Mouse (Mus musculus) limb, embryonic 14.5 days (tissue): ENCODE results near the gene Mrps5. TPM values are rescaled to one million over a fixed set of nuclear protein-coding genes. Genes with fewer than 3 reads are reported as not detected.

ENCODE experiments used
- ATAC-seq: fragments of 200-750 bp; cut with Nextera tagmentation; 2 replicates; pipeline ENCODE4 v1.8.0; 2017; ENCODE audit warnings: low read depth, moderate number of reproducible peaks, moderate TSS enrichment; ENCODE audit not compliant: low FRiP score
- DNase-seq: peaks from one replicate; pipeline ENCODE4 v3.0.0-alpha.2; 2015; ENCODE audit warnings: low spot score
- H3K27ac ChIP-seq: fragments of 300-500 bp; sonication (generic); replicated peaks from 2 replicates; pipeline ENCODE4 v1.5.1; 2014; ENCODE audit warnings: low read depth, mild to moderate bottlenecking, low read length, moderate library complexity, mixed read lengths
- H3K27me3 ChIP-seq: fragments of 300-500 bp; sonication (generic); 2 replicates; pipeline ENCODE4 v1.6.1; 2014; ENCODE audit warnings: low read length, mixed read lengths; ENCODE audit not compliant: control insufficient read depth, insufficient read depth
- H3K36me3 ChIP-seq: fragments of 300-500 bp; sonication (generic); 2 replicates; pipeline ENCODE4 v1.6.1; 2014; ENCODE audit warnings: mild to moderate bottlenecking, low read length, moderate library complexity, mixed read lengths; ENCODE audit not compliant: control insufficient read depth, insufficient read depth
- H3K4me1 ChIP-seq: fragments of 300-500 bp; sonication (generic); 2 replicates; pipeline ENCODE4 v1.6.1; 2014; ENCODE audit warnings: antibody characterized with exemption, low read length, mixed read lengths; ENCODE audit not compliant: control insufficient read depth, insufficient read depth
- H3K4me2 ChIP-seq: fragments of 300-500 bp; sonication (generic); replicated peaks from 2 replicates; pipeline ENCODE4 v1.6.1; 2014; ENCODE audit warnings: low read depth, mild to moderate bottlenecking, low read length, moderate library complexity; ENCODE audit not compliant: severe bottlenecking
- H3K4me3 ChIP-seq: fragments of 300-500 bp; sonication (generic); replicated peaks from 2 replicates; pipeline ENCODE4 v1.5.1; 2014; ENCODE audit warnings: low read length
- H3K9ac ChIP-seq: fragments of 300-500 bp; sonication (generic); 2 replicates; pipeline ENCODE4 v1.6.1; 2014; ENCODE audit warnings: mild to moderate bottlenecking, low read depth, low read length, moderate library complexity; ENCODE audit not compliant: severe bottlenecking
- H3K9me3 ChIP-seq: fragments of 300-500 bp; sonication (generic); 2 replicates; pipeline ENCODE4 v1.6.1; 2016; ENCODE audit warnings: low read length; ENCODE audit not compliant: control insufficient read depth
- POLR2A ChIP-seq: fragments of 200-500 bp; IDR thresholded peaks from 2 replicates; pipeline ENCODE4 v1.8.0; 2012; ENCODE audit warnings: inconsistent platforms, mild to moderate bottlenecking, moderate library complexity, borderline replicate concordance; ENCODE audit not compliant: insufficient read depth, insufficient read length; ENCODE audit errors: extremely low read depth
- WGBS: fragments of 180-500 bp; shearing (Covaris S2); extraction: QIAGEN DNeasy Blood & Tissue Kit; methylation state at CpG from one replicate; pipeline ENCODE4 v1.1.7; 2014; 5-methylcytosine and 5-hydroxymethylcytosine counted together
- polyA plus RNA-seq, 2 experiments: library from polyadenylated mRNA; depleted of rRNA in 1 of 2; stranded (reverse) in 1 of 2; unstranded in 1 of 2; fragments of >200 nt; fragmentation: Nextera tagmentation in 1 of 2; extraction: Ambion mirVana in 1 of 2; gene quantifications; 2 replicates each; pipeline versions ENCODE4 v1.2.1 to v1.2.3; 2012 to 2014

Mrps5 gene
- polyA plus RNA-seq, 2 experiments, result 102 to 118 TPM

GRCm38 (mm10) chr2:127619311-127619710 lies 32.3 kb downstream of the Mrps5 start:
- WGBS, result 88% methylated on average over 3 of the region's 3 CpGs

GRCm38 (mm10) chr2:127622065-127622464 lies 35.0 kb downstream of the Mrps5 start:
- Histone ChIP-seq H3K9ac (no peak overlapping the region), H3K27me3 (no peaks in the 10 kb centered on the region), H3K4me3 (no peak overlapping the region), H3K4me1 (no peaks in the 10 kb centered on the region), H3K9me3 (no peaks in the 10 kb centered on the region), H3K4me2 (no peak overlapping the region), H3K27ac (no peak overlapping the region), H3K36me3 (no peaks in the 10 kb centered on the region)
- DNase-seq (no peak), ATAC-seq (no peak)
- WGBS, result 42% methylated on average over 3 of the region's 3 CpGs
- TF ChIP-seq POLR2A, result no peak

More at GRCm38 (mm10) chr2:127619311-127619710, 32.3 kb downstream of the Mrps5 start:
- Histone ChIP-seq H3K27ac (no peak overlapping the region), H3K9me3 (no peaks in the 10 kb centered on the region), H3K36me3 (no peaks in the 10 kb centered on the region), H3K4me3 (no peak overlapping the region), H3K4me1 (no peaks in the 10 kb centered on the region), H3K27me3 (no peaks in the 10 kb centered on the region), H3K9ac (no peak overlapping the region), H3K4me2 (no peak overlapping the region)
- TF ChIP-seq POLR2A, result no peak
- DNase-seq, result no peak
- ATAC-seq, result no peak

GRCm38 (mm10) chr2:127624786-127625185 lies 37.8 kb downstream of the Mrps5 start:
- H3K36me3 ChIP-seq, result no peaks in the 10 kb centered on the region
- no peak overlapping the region for H3K27ac ChIP-seq
- H3K9me3 ChIP-seq, result no peaks in the 10 kb centered on the region
- no peak overlapping the region for H3K9ac ChIP-seq
- no peak overlapping the region for H3K4me2 ChIP-seq
- ATAC-seq (no peak), DNase-seq (no peak)
- H3K4me1 ChIP-seq, result no peaks in the 10 kb centered on the region
- no peak for TF ChIP-seq POLR2A
- WGBS, result 74% methylated on average over 2 of the region's 2 CpGs
- no peaks in the 10 kb centered on the region for H3K27me3 ChIP-seq
- H3K4me3 ChIP-seq, result no peak overlapping the region

- Histone ChIP-seq H3K9ac (no peak overlapping the region), H3K27me3 (no peaks in the 10 kb centered on the region), H3K4me1 (no peaks in the 10 kb centered on the region), H3K9me3 (no peaks in the 10 kb centered on the region), H3K4me3 (no peak overlapping the region), H3K27ac (no peak overlapping the region), H3K4me2 (no peak overlapping the region), H3K36me3 (no peaks in the 10 kb centered on the region)
- WGBS, result 67% methylated on average over 5 of the region's 5 CpGs
- no peak for DNase-seq
- no peak for ATAC-seq
- TF ChIP-seq POLR2A, result no peak
Measured at GRCm38 (mm10) chr2:127625659-127626058, 38.6 kb downstream of the Mrps5 start.

- Histone ChIP-seq H3K27ac (no peak overlapping the region), H3K4me2 (no peak overlapping the region), H3K4me3 (no peak overlapping the region), H3K4me1 (no peaks in the 10 kb centered on the region), H3K9me3 (no peaks in the 10 kb centered on the region), H3K27me3 (no peaks in the 10 kb centered on the region), H3K36me3 (no peaks in the 10 kb centered on the region), H3K9ac (no peak overlapping the region)
- WGBS, result 79% methylated on average over 6 of the region's 6 CpGs
- TF ChIP-seq POLR2A, result no peak
- DNase-seq (no peak), ATAC-seq (no peak)
Measured at GRCm38 (mm10) chr2:127627354-127627753, 40.3 kb downstream of the Mrps5 start.

GRCm38 (mm10) chr2:127627990-127628570 lies 41.1 kb downstream of the Mrps5 start:
- DNase-seq, result no peak
- H3K4me3 ChIP-seq, result no peak overlapping the region
- H3K4me2 ChIP-seq, result no peak overlapping the region
- no peaks in the 10 kb centered on the region for H3K36me3 ChIP-seq
- WGBS, result 78% methylated on average over 6 of the region's 6 CpGs
- ATAC-seq, result no peak
- H3K9ac ChIP-seq, result no peak overlapping the region
- TF ChIP-seq POLR2A, result no peak
- no peaks in the 10 kb centered on the region for H3K9me3 ChIP-seq
- H3K27me3 ChIP-seq, result no peaks in the 10 kb centered on the region
- no peaks in the 10 kb centered on the region for H3K4me1 ChIP-seq
- no peak overlapping the region for H3K27ac ChIP-seq
